Mouse (Mus musculus) B cell, adult 2 months (primary cell): ENCODE data around the gene Ski.

Experiments
- DNase-seq, 2 experiments: peaks; one replicate each; pipeline ENCODE4 v3.0.0; 2022

The Ski gene

GRCm38 (mm10) chr4:155126602-155127372 lies 95.6 kb downstream of the Ski start:
- no peak for DNase-seq

GRCm38 (mm10) chr4:155126194-155126593 lies 96.2 kb downstream of the Ski start:
- no peak for DNase-seq

- DNase-seq: no peak
Measured at GRCm38 (mm10) chr4:155125310-155125709, 97.1 kb downstream of the Ski start.

GRCm38 (mm10) chr4:155123868-155124534 lies 98.4 kb downstream of the Ski start:
- DNase-seq: no peak

GRCm38 (mm10) chr4:155122444-155123040 lies 99.8 kb downstream of the Ski start:
- DNase-seq: no peak

GRCm38 (mm10) chr4:155121915-155122443 lies 100.4 kb downstream of the Ski start:
- no peak for DNase-seq

- no peak for DNase-seq
Measured at GRCm38 (mm10) chr4:155121222-155121621, 101.2 kb downstream of the Ski start.

- DNase-seq: no peak
Measured at GRCm38 (mm10) chr4:155120583-155120982, 101.8 kb downstream of the Ski start.

- no peak for DNase-seq
Measured at GRCm38 (mm10) chr4:155120038-155120437, 102.4 kb downstream of the Ski start.

- DNase-seq: no peak
Measured at GRCm38 (mm10) chr4:155118278-155118677, 104.1 kb downstream of the Ski start.

- no peak for DNase-seq
Measured at GRCm38 (mm10) chr4:155117396-155117978, 104.9 kb downstream of the Ski start.

- DNase-seq: no peak
Measured at GRCm38 (mm10) chr4:155116607-155117006, 105.8 kb downstream of the Ski start.

GRCm38 (mm10) chr4:155113766-155114410 lies 108.5 kb downstream of the Ski start:
- DNase-seq: no peak

- DNase-seq: no peak
Measured at GRCm38 (mm10) chr4:155109471-155109870, 112.9 kb downstream of the Ski start.

GRCm38 (mm10) chr4:155107886-155108285 lies 114.5 kb downstream of the Ski start:
- DNase-seq: no peak
